Mouse (Mus musculus) midbrain, embryonic 13.5 days (tissue): ENCODE data around the gene Vmn1r172. TPM values are rescaled to one million over a fixed set of nuclear protein-coding genes. Genes with fewer than 3 reads are reported as not detected.
"Not testable (repeated sequence)": the region's sequence is repeated elsewhere in the genome, so short reads cannot be mapped to it uniquely, and the experiment has no call there.

Experiments used
- ATAC-seq: fragments of 200-750 bp; cut with Nextera tagmentation; 2 replicates; pipeline ENCODE4 v1.8.0; 2017; ENCODE audit warnings: mild to moderate bottlenecking, moderate TSS enrichment, moderate library complexity
- H3K27ac ChIP-seq: fragments of 300-500 bp; sonication (generic); 2 replicates; pipeline ENCODE4 v1.5.1; 2015; ENCODE audit warnings: inconsistent platforms, mild to moderate bottlenecking, moderate library complexity
- H3K27me3 ChIP-seq: fragments of 300-500 bp; sonication (generic); 2 replicates; pipeline ENCODE4 v1.6.1; 2015; ENCODE audit warnings: mild to moderate bottlenecking, inconsistent platforms
- H3K36me3 ChIP-seq: fragments of 300-500 bp; sonication (generic); 2 replicates; pipeline ENCODE4 v1.6.1; 2015; ENCODE audit warnings: mild to moderate bottlenecking, inconsistent platforms
- H3K4me1 ChIP-seq: fragments of 300-500 bp; sonication (generic); replicated peaks from 2 replicates; pipeline ENCODE4 v1.6.1; 2015; ENCODE audit warnings: inconsistent platforms
- H3K4me2 ChIP-seq: fragments of 300-500 bp; sonication (generic); replicated peaks from 2 replicates; pipeline ENCODE4 v1.6.1; 2015; ENCODE audit warnings: moderate library complexity, mild to moderate bottlenecking, inconsistent platforms
- H3K4me3 ChIP-seq: fragments of 300-500 bp; sonication (generic); replicated peaks from 2 replicates; pipeline ENCODE4 v1.5.1; 2015; ENCODE audit warnings: mild to moderate bottlenecking, inconsistent platforms
- H3K9ac ChIP-seq: fragments of 300-500 bp; sonication (generic); replicated peaks from 2 replicates; pipeline ENCODE4 v1.6.1; 2015; ENCODE audit warnings: mild to moderate bottlenecking, inconsistent platforms
- H3K9me3 ChIP-seq: fragments of 300-500 bp; sonication (generic); 2 replicates; pipeline ENCODE4 v1.6.1; 2016; ENCODE audit warnings: mild to moderate bottlenecking, inconsistent platforms
- WGBS: fragments of 180-500 bp; shearing (Covaris S2); methylation state at CpG from one replicate; pipeline ENCODE4 v1.1.7; 2015; 5-methylcytosine and 5-hydroxymethylcytosine counted together
- polyA plus RNA-seq: library from polyadenylated mRNA; unstranded; fragments of >200 nt; fragmentation: Nextera tagmentation; extraction: Ambion mirVana; gene quantifications from 2 replicates; pipeline ENCODE4 v1.2.1, GENCODE M21; 2015

The Vmn1r172 gene
- polyA plus RNA-seq: not detected in 2 replicates

GRCm38 (mm10) chr7:23658016-23658415, at the start of gene Vmn1r172:
Vmn1r172 (plus strand) TSS chr7:23658316.
- Histone ChIP-seq H3K36me3 (no peaks in the 10 kb centered on the region), H3K9ac (no peak within 1 kb of the TSS), H3K4me1 (no peaks in the 10 kb centered on the region), H3K9me3 (0 out of 2 replicates have a peak, but pooled peaks cover under 1% of the 10 kb centered on the region), H3K27ac (no peak within 1 kb of the TSS), H3K27me3 (no peaks in the 10 kb centered on the region), H3K4me3 (no peak within 1 kb of the TSS), H3K4me2 (no peak within 1 kb of the TSS)
- WGBS: 70% methylated on average over 2 of the region's 2 CpGs
- no peak for ATAC-seq

GRCm38 (mm10) chr7:23630422-23630821, 27.7 kb upstream of the Vmn1r172 start, which contains the start of gene Vmn1r171:
Vmn1r171 (plus strand) TSS chr7:23630722.
- Histone ChIP-seq H3K4me2 (no peak within 1 kb of the TSS), H3K4me1 (no peaks in the 10 kb centered on the region), H3K9ac (no peak within 1 kb of the TSS), H3K27me3 (no peaks in the 10 kb centered on the region), H3K27ac (no peak within 1 kb of the TSS), H3K4me3 (no peak within 1 kb of the TSS), H3K36me3 (no peaks in the 10 kb centered on the region), H3K9me3 (peaks cover 20% of the 10 kb centered on the region)
- ATAC-seq: no peak

- WGBS: 38% methylated on average over 1 of the region's 1 CpGs
- H3K9me3 ChIP-seq, ATAC-seq, H3K9ac ChIP-seq, H3K4me1 ChIP-seq, H3K4me2 ChIP-seq, H3K4me3 ChIP-seq, H3K27ac ChIP-seq, H3K36me3 ChIP-seq, H3K27me3 ChIP-seq: not testable (repeated sequence)
Observed at GRCm38 (mm10) chr7:23700403-23700802, 42.3 kb downstream of the Vmn1r172 start, which contains the start of gene Vmn1r173. Vmn1r173 (plus strand) TSS chr7:23700703.

Other genes with a start within 250 kb of the Vmn1r172 start
- gene Vmn1r167, start 151.1 kb upstream of the Vmn1r172 start, polyA plus RNA-seq: not detected in 2 replicates
- not detected in 2 replicates for gene Vmn1r168, start 118.6 kb upstream of the Vmn1r172 start, polyA plus RNA-seq
- gene Vmn1r169, start 82.8 kb upstream of the Vmn1r172 start, polyA plus RNA-seq: not detected in 2 replicates
- gene Vmn1r170, start 52.1 kb upstream of the Vmn1r172 start, polyA plus RNA-seq: not detected in 2 replicates
- gene Vmn1r171, start 27.6 kb upstream of the Vmn1r172 start, polyA plus RNA-seq: not detected in 2 replicates
- gene Vmn1r173, start 42.4 kb downstream of the Vmn1r172 start, polyA plus RNA-seq: not detected in 2 replicates
- not detected in 2 replicates for gene Vmn1r174, start 94.0 kb downstream of the Vmn1r172 start, polyA plus RNA-seq
- gene Vmn1r175, start 152.3 kb downstream of the Vmn1r172 start, polyA plus RNA-seq: not detected in 2 replicates
- gene Vmn1r176, start 179.1 kb downstream of the Vmn1r172 start, polyA plus RNA-seq: not detected in 2 replicates
- gene Vmn1r177, start 208.1 kb downstream of the Vmn1r172 start, polyA plus RNA-seq: not detected in 2 replicates
- gene Vmn1r178, start 233.7 kb downstream of the Vmn1r172 start, polyA plus RNA-seq: not detected in 2 replicates